Mouse (Mus musculus) adrenal gland, adult 2 months (tissue): ENCODE data around the gene Dek. TPM values are rescaled to one million over a fixed set of nuclear protein-coding genes. Genes with fewer than 3 reads are reported as not detected.
A peak's percentile ranks its signal among the peaks of the same experiment; 100 is the strongest.

Experiments
- DNase-seq: peaks from one replicate; pipeline ENCODE4 v3.0.0; 2021
- long read RNA-seq: library from polyadenylated mRNA; stranded (forward); transcript quantifications from one replicate; pipeline ENCODE4 v2.0.0, GENCODE M21; 2021
- polyA plus RNA-seq: library from polyadenylated mRNA; depleted of rRNA; stranded (reverse); fragments of >200 nt; gene quantifications from 2 replicates; pipeline ENCODE4 v1.2.3, GENCODE M21; 2012; rRNA removed
- total RNA-seq, 2 experiments: library from RNA; stranded (reverse); gene quantifications; 2 replicates each; pipeline ENCODE4 v1.2.3; 2021

Gene Dek
- total RNA-seq (10 to 100 TPM; 54.3 to 60.7 TPM), polyA plus RNA-seq (60.4 and 61.6 TPM in 2 replicates)
- long read RNA-seq, transcript Dek-201 (11 exons, 2,556 nt) = major isoform, 43 of 50 reads
- long read RNA-seq, partial matches to known transcripts = 6 of 50 reads
- long read RNA-seq, other reads (novel, unspliced or antisense) = 1 of 50 reads

- peak; percentile 93 for DNase-seq
Measured at GRCm38 (mm10) chr13:47105711-47106579, at the start of gene Dek. Gene Dek (minus strand): TSS chr13:47106201.

- DNase-seq = no peak
Measured at GRCm38 (mm10) chr13:47154866-47155265, 48.9 kb upstream of the Dek start.

GRCm38 (mm10) chr13:47153206-47153605 is 47.2 kb upstream of the Dek start:
- no peak for DNase-seq

- peak; percentile 25 for DNase-seq
Measured at GRCm38 (mm10) chr13:47152390-47152789, 46.4 kb upstream of the Dek start.

GRCm38 (mm10) chr13:47151060-47151459 is 45.1 kb upstream of the Dek start:
- DNase-seq = no peak

- no peak for DNase-seq
Measured at GRCm38 (mm10) chr13:47149993-47150392, 44.0 kb upstream of the Dek start.

GRCm38 (mm10) chr13:47148573-47148972 is 42.6 kb upstream of the Dek start:
- DNase-seq = no peak

- DNase-seq = no peak
Measured at GRCm38 (mm10) chr13:47146388-47146787, 40.4 kb upstream of the Dek start.

- DNase-seq = no peak
Measured at GRCm38 (mm10) chr13:47145939-47146338, 39.9 kb upstream of the Dek start.

GRCm38 (mm10) chr13:47142764-47143163 is 36.8 kb upstream of the Dek start:
- DNase-seq = peak; percentile 10

- no peak for DNase-seq
Measured at GRCm38 (mm10) chr13:47135741-47136140, 29.7 kb upstream of the Dek start.

GRCm38 (mm10) chr13:47134836-47135235 is 28.8 kb upstream of the Dek start:
- no peak for DNase-seq

GRCm38 (mm10) chr13:47133058-47133457 is 27.1 kb upstream of the Dek start:
- DNase-seq = no peak

GRCm38 (mm10) chr13:47129090-47129489 is 23.1 kb upstream of the Dek start:
- DNase-seq = no peak

- no peak for DNase-seq
Measured at GRCm38 (mm10) chr13:47125595-47125994, 19.6 kb upstream of the Dek start.

GRCm38 (mm10) chr13:47124986-47125385 is 19.0 kb upstream of the Dek start:
- DNase-seq = no peak

- no peak for DNase-seq
Measured at GRCm38 (mm10) chr13:47124449-47124848, 18.4 kb upstream of the Dek start.

- DNase-seq = peak; percentile 61
Measured at GRCm38 (mm10) chr13:47122537-47123430, 16.8 kb upstream of the Dek start, which contains the start of gene Rnf144b. Gene Rnf144b (plus strand): TSS chr13:47122656.

GRCm38 (mm10) chr13:47121333-47121889 is 15.4 kb upstream of the Dek start:
- DNase-seq = no peak

- DNase-seq = no peak
Measured at GRCm38 (mm10) chr13:47116000-47116399, 10.0 kb upstream of the Dek start.

GRCm38 (mm10) chr13:47112924-47113323 is 6.9 kb upstream of the Dek start:
- no peak for DNase-seq

- no peak for DNase-seq
Measured at GRCm38 (mm10) chr13:47112056-47112455, 6.1 kb upstream of the Dek start.
